ENCODE assay signal across 9 mouse cellular contexts in the genomic region with DNA sequence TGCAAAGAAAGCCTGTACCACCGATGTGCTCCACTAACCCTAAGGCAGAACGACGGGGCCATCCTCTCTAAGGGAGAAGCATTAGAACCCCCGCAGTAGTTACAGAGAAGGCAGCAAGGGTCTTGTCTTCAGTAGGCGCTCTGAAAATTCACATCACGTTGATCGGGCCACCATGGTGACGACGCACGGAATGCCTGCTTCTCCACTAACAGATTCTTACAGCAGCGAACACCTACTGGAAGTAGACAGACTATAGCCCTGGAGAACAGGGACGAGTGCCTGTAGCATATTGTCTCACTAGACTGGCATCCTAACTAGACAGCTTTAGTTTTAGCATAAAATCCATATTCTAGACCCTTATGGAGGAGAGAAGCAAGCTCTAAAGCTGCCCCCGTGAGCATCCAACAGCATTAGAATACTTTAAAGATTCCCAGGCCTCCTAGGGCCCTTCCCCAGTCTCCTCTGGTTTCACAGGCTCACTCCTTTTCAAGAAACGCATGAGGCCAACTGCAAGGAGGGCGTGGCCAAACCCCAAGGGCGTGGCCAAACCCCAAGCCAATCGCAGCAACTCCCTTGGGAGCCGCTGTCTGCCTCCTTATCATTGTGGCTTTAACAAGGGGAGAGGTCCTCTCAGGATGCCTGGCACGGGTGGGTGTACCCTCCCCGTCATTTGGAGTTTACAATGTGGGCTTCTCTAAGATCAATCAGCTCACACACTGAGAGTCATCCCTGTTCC.
A peak's percentile ranks its signal among the peaks of the same experiment; 100 is the strongest.
DNase-seq lines count a peak whose midpoint lies in the region; ATAC-seq and TF ChIP-seq lines count a peak whose summit lies in the region.
"Had no signal": no experiment of that assay in that cellular context is flagged by ENCODE, and none has a peak within 500 bp of the region (broad histone marks: within the 10 kb centered on the region; RNA-seq: fewer than 3 reads in every experiment).

No protein-coding gene starts in this region.

- in situ Hi-C loops in ES-E14 (cut with MboI; ENCODE audit: low sequenced_read_pairs in 2 of 2, unreplicated experiment in 2 of 2), result no loop called here

- 7% methylated on average over 20 of the region's 20 CpGs for WGBS in heart, embryonic 13.5 days
- 12% methylated on average over 20 of the region's 20 CpGs for WGBS in embryonic facial prominence, embryonic 15.5 days

- peaks cover 50% of the 10 kb centered on the region for H3K27me3 ChIP-seq in heart, embryonic 13.5 days (replicated peaks)
- H3K27me3 ChIP-seq in embryonic facial prominence, embryonic 15.5 days, result no peaks in the 10 kb centered on the region

- no peaks in the 10 kb centered on the region for H3K36me3 ChIP-seq in heart, embryonic 13.5 days
- H3K36me3 ChIP-seq in ES-E14 (ENCODE audit: control insufficient read depth, insufficient read depth, low read length, poor library complexity, severe bottlenecking), result no peaks in the 10 kb centered on the region
- H3K36me3 ChIP-seq in embryonic facial prominence, embryonic 15.5 days, result no peaks in the 10 kb centered on the region

- peak overlapping the region; percentile 45 for H3K4me2 ChIP-seq in heart, embryonic 13.5 days
- 0 out of 2 replicates have a peak overlapping the region, but pooled peaks have one; percentile 4 for H3K4me2 ChIP-seq in embryonic facial prominence, embryonic 15.5 days (replicated peaks)

- no peak overlapping the region for H3K9ac ChIP-seq in heart, embryonic 13.5 days
- no peak overlapping the region for H3K9ac ChIP-seq in ES-E14 (ENCODE audit: insufficient read depth, low read depth, low read length, poor library complexity, severe bottlenecking)
- H3K9ac ChIP-seq in embryonic facial prominence, embryonic 15.5 days, result no peak overlapping the region

- H3K27ac ChIP-seq in heart, embryonic 13.5 days (replicated peaks), result no peak overlapping the region
- no peak overlapping the region for H3K27ac ChIP-seq in ES-E14 (ENCODE audit: insufficient read depth, low read depth, low read length, poor library complexity, severe bottlenecking)
- no peak overlapping the region for H3K27ac ChIP-seq in embryonic facial prominence, embryonic 15.5 days (replicated peaks)

- DNase-seq in heart, postnatal 4 days, result no peak
- DNase-seq in ES-E14 (ENCODE audit: low read depth, low spot score), result peak; percentile 40
- DNase-seq in mesoderm, embryonic 11.5 days (ENCODE audit: low read depth, low spot score), result peak; percentile 71
- no peak for DNase-seq in Muller cell, postnatal 12 days (ENCODE audit: inconsistent ontology term)
- DNase-seq in adrenal gland, adult 8-10 months, result no peak
- DNase-seq in adrenal gland, adult 2 months, result no peak
- DNase-seq: cerebellum, adult 2 months had no signal

- ATAC-seq in heart, embryonic 13.5 days (ENCODE audit: extremely low read depth, insufficient number of reproducible peaks, low FRiP score, low TSS enrichment), result no peak
- no peak for ATAC-seq in embryonic facial prominence, embryonic 15.5 days (ENCODE audit: insufficient number of reproducible peaks, low FRiP score, low TSS enrichment, low read depth)

- H3K9me3 ChIP-seq in heart, embryonic 13.5 days, result 0 out of 2 replicates have a peak, but pooled peaks cover 6% of the 10 kb centered on the region
- H3K9me3 ChIP-seq in ES-E14 (ENCODE audit: control insufficient read depth, insufficient read depth, low read depth, low read length), result no peaks in the 10 kb centered on the region
- no peaks in the 10 kb centered on the region for H3K9me3 ChIP-seq in embryonic facial prominence, embryonic 15.5 days (replicated peaks)

- H3K4me3 ChIP-seq in heart, embryonic 13.5 days, result no peak overlapping the region
- H3K4me3 ChIP-seq in ES-E14 (ENCODE audit: insufficient read depth in 1 of 2, low read depth in 1 of 2, low read length in 2 of 2, poor library complexity in 1 of 2, severe bottlenecking in 1 of 2), result no peak overlapping the region
- H3K4me3 ChIP-seq in embryonic facial prominence, embryonic 15.5 days (replicated peaks), result no peak overlapping the region

- H3K4me1 ChIP-seq in heart, embryonic 13.5 days, result peaks cover 15% of the 10 kb centered on the region
- peaks cover 2 to 3% of the 10 kb centered on the region in 2 experiments; a peak in 1 of 4 replicates for H3K4me1 ChIP-seq in ES-E14 (ENCODE audit: control insufficient read depth in 2 of 2, insufficient read depth in 2 of 2, low read length in 2 of 2, poor library complexity in 1 of 2)
- H3K4me1 ChIP-seq in embryonic facial prominence, embryonic 15.5 days, result peaks cover 10% of the 10 kb centered on the region; the same call in 1 of the 2 replicates

TF ChIP-seq in ES-E14, 5 proteins besides CTCF, POLR2A, EP300 and RAD21:
- TF ChIP-seq ZNF384 (IDR thresholded peaks at IDR 0.05; ENCODE audit: low read depth, low read length) (peak; percentile 66; the same call in 1 of the 2 replicates), CHD2 (IDR thresholded peaks at IDR 0.05; ENCODE audit: low read depth, low read length) (no peak)
TF ChIP-seq in ES-E14: peak in this region for 1.

Comparison
In these comparisons a context has a peak if more than half of its experiments do, and no peak if none do; other contexts are left out.
1. DNase-seq: peak in ES-E14 (single experiment) and mesoderm, embryonic 11.5 days (single experiment); none in heart, postnatal 4 days (single experiment), Muller cell, postnatal 12 days (single experiment), adrenal gland, adult 8-10 months (single experiment) and adrenal gland, adult 2 months (single experiment).